Mouse (Mus musculus) testis, postnatal 10 days (tissue): ENCODE measurements around the gene Creld2.

ENCODE experiments used
- DNase-seq: peaks from one replicate; pipeline ENCODE4 v3.0.0; 2021; ENCODE audit warnings: low spot score

Gene Creld2

GRCm38 (mm10) chr15:88828800-88829705 lies 9.6 kb downstream of the Creld2 start:
- peak; percentile 96 for DNase-seq

GRCm38 (mm10) chr15:88829791-88830440 lies 10.5 kb downstream of the Creld2 start:
- no peak for DNase-seq

DNA sequence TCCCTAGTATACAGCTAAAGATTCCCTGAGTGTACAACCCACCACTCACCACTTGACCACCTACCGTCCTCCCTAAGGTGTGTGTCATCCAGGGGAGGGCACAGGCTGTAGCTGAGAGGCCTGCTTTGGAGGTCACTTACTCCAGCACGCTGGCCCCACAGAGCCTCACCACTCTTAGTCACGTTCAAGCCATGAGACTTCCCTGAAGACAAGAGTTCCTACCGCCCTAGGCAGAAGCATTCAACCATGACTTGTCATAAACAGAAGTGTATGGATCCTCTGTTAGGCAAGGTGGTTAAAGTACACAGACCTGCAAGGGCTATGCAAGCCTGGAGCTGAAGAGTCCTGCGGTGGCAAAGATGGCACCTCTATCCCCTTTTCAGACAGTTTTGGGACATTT lies 11.2 kb downstream of the Creld2 start:
- DNase-seq: no peak

DNA sequence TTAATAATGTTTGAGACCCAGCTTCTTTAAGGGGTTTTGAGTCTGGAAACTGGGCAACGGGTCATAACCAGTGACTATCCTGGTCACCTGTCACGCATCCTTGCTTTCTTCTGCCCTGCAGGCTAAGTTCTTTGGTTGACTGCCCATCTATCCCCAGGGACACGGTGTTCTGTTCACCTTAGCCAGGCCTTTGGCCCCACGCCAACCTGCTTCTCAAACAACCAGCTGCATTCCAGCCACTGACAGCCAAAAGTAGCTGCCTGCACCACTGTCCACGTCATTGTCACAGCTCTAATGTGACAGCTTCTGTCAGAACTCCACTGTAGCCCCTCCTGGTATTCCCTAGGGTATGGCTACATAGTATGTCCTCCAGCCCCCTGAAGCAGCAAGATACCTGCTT lies 12.0 kb downstream of the Creld2 start:
- DNase-seq: peak; percentile 72

DNA sequence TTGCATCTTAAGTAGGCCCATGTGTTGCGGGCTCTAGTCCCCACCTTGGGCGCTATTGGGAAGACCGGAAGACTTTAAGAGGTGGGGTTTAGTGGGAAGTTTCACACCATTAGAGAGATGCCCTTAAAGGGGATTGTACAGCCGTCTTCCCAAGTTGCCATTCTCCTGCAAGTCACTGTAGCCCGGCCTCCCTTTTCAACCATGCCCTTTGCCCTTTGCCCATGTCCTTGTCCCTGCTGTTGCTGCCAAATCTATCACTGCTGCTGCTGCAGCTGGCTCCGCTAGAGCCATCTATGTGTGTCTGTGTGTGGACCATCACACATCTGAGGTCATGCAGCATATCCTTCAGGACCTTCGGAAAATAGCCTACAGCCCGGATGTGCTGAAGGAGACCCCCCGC lies 13.1 kb downstream of the Creld2 start:
- DNase-seq: no peak

GRCm38 (mm10) chr15:88836031-88836430 lies 16.6 kb downstream of the Creld2 start:
- DNase-seq: no peak

DNA sequence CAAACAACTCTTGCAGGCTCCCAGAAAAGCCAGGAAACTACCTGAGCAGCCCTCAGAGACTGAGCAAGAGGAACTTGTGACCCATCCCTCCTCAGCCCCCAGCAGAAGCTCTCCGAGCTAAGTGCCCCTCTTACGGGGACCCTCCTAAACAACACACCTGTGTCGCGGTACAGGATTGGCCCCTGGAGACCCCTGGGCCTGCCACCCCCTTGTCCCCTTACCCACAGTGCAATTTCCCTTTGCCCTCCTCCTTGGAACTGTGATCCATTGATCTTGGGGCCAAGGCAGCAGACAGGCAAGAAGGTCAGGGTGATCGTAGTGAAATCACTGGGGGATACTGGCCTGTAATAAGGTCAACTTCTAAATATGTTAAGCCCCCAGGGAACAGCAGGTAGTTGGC lies 17.1 kb downstream of the Creld2 start:
- no peak for DNase-seq

DNA sequence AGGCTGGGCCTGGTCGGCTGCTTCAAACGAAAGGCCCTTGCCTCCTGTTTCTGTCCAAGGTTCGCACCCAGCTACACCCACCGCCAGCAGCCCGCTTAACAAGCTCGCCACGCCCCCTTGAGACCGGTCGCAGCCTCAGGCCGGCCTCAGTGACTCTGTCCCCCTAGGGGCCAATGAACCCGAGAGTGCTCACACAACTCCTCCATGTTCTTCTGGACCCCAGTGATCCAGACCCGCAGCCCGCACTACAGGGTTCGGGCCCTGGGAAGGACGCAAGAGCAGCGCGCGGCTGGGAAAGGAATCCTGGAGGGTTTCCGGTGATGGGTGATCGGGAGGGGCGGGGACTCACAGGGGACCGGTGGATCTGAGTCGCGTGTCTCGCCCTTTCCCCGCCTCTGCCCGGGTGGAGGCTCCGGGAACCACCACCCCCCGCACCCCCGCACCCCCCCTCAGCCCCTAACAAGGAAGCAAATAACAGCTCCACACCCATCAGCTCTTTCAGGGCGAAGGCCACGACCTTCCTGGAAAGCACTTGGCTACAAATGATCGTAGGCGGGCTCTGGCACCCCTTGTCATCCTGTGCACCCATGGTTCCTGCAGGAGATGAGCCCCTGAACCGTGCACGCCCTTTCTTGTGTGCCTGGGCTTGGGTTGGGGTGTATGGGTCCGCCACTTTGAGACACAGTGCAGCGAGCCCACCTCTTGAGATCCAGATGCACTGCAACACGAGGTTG lies 17.9 kb downstream of the Creld2 start:
- DNase-seq: peak; percentile 77

GRCm38 (mm10) chr15:88837977-88838376 lies 18.5 kb downstream of the Creld2 start:
- no peak for DNase-seq

DNA sequence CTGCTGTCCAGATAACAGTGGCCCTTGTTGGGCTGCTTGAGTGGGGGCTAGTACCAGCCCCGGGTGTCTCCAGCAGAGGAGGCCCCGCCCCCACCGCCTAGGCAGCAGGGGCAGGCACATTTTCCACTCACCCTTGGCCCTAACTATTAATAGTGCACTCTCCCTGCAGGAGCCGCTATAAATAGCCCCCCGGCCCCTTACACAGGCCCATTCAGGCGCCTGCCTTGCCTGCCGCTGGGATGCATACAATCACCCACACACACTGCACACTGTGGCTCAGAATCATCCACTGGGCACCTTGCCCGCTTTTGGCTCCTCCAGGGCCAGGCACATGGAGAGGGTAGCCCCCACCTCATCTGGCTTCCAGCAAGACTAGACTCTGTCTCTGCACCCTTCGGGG lies 19.8 kb downstream of the Creld2 start:
- no peak for DNase-seq

DNA sequence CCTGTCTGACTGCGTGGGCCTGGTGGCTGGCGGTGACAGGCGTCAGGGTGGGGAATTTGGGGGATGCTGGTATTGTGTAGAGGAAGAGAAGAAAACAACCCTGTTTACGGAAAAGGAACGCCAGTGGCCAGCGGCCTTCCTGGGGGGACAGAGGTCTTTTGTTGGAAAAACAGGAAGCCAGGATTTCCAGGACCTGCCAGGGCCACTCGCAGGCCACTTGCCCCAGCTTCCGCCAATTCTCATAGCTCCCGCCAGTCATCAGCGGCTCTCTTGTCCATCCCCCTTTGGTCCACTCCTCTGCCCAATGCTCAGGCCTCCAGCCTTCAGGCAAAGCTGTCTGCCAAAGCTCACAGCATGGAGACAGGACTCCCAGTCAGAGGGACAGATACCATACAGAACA lies 20.7 kb downstream of the Creld2 start:
- no peak for DNase-seq

GRCm38 (mm10) chr15:88841160-88841559 lies 21.7 kb downstream of the Creld2 start:
- no peak for DNase-seq

DNA sequence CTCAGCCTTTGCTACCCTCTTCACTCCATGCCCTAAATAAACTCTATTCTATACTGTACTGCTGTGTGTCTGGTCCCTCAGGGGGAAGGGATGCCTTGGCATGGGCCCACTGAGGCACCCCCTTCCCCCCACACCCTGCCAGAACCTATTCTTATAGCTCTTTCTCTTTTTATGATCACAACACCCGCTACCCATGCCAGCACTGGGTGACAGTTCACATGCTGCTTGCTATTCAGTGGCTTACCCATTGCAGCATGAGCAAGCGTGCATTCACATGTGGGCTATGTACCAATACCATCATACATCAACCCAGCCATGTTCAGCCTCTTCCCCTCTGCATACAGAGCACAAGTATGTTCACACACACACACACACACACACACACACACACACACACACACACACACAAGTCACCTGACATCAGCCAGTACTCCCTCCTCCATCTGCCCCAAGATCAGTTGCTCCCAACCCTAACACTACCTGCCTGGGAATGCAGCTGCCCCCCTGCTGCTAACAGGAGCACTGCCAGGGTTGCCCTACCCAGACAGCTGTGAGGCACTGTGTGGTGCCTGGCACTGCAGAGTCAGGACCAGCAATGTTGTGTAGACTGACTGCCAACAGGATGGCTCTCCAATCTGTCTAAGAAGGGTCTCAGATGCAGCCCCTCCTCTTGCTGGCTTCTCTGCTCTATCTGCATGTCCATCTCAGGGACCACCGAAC lies 22.3 kb downstream of the Creld2 start:
- DNase-seq: no peak

- DNase-seq: no peak
Measured at GRCm38 (mm10) chr15:88842300-88842673, 22.8 kb downstream of the Creld2 start.

DNA sequence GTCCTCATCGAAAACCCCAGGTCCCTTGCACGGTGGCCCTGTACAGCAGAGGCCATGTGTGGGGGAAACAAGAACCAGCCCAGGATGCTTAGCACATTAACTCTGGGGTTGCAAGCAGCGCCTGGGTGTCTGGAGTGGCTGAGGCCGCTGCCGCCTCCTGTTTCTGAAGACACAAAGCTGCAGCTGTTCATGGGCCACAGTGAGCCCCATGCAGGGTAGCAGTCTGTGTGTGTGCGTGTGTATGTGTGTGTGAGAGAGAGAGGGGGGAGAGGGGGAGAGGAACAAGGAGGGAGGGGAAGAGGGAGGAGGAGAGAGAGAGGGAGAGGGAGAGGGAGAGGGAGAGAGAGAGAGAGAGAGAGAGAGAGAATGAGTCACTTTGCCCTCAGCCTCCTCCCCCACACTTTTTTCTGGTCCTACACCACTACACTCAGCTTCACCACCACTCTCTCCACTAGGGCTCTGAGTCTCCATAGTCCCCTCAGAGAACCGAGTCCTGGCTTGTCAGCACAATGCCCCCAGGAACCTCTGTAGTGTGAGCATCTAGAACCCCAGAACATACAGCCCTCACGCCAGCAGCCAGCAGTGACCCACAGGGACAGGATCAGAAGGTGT lies 24.1 kb downstream of the Creld2 start:
- no peak for DNase-seq

- DNase-seq: no peak
Measured at GRCm38 (mm10) chr15:88844966-88845365, 25.5 kb downstream of the Creld2 start.

DNA sequence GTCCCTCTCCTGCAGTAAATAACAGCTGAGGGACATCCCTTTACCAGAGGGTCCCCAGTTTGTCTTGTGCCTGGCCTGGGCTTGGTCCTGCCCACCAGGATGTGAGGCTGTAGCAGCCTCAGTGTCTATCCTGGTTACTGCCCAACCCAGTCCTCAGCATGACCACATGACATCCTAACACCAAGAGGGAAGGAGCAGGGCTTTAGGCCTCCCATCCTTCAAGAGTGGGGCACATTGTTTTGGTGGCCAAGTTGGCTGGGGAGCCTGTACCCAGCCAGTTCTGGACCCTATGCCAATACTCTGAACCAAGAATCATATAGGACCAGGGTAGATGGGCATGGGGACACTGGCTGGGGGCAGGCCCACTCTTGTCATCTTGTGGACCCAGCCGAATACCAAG lies 29.2 kb downstream of the Creld2 start:
- no peak for DNase-seq

DNA sequence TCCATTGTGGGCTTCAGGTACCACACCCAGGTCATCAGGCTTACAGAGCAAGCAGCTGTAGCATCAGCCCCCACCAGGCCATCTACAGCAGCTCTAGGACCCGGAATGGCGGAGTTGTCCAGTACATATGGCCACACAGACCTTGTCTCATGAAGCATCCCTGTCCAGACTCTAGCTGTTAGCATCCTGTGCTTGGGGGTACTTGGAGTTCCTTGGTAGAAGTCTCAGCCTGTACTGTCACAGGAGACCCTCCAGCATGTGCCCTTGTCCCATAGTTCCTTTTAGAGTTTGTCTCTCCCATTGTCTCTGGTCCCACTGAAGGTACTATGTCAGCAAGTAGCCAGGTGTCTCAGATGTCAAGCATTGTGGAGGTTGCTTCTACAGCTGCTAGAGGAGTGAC lies 30.2 kb downstream of the Creld2 start:
- DNase-seq: no peak

GRCm38 (mm10) chr15:88850146-88850826 lies 30.8 kb downstream of the Creld2 start:
- peak; percentile 83 for DNase-seq

GRCm38 (mm10) chr15:88851076-88851475 lies 31.6 kb downstream of the Creld2 start:
- no peak for DNase-seq

DNA sequence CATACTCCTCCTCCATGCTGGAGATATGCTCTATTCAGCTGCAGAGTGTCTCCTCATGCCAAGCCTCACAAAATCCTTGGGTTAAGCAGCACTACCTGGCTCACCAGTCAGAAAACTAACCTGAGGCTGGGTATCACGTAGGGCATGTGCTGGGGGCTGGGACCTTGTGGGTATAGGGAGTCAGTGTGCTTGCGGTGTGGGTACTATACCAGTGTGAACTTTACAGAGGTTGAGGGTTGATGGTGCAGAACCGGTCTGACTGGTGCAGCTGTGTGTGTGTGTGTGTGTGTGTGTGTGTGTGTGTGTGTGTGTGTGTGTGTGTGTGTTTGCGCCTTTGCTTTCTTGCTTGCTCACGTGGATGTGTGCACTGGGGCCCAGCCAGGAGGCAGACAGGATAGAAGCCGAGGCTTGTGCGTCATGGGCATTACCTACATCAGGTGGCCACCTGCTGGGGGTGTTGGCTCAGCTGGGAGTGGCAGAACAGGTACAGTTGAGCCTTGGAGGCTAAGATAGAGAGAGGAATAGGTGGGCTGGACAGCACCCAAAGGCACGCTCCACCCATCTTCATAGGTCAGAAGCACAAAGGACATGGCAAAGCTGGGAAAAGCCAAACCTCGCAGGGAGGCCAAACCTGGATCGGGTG lies 32.2 kb downstream of the Creld2 start:
- DNase-seq: no peak
